Mouse (Mus musculus) limb, embryonic 14.5 days (tissue): ENCODE measurements around the gene Gmcl1. TPM values are rescaled to one million over a fixed set of nuclear protein-coding genes. Genes with fewer than 3 reads are reported as not detected.

Experiments
- ATAC-seq: fragments of 200-750 bp; cut with Nextera tagmentation; 2 replicates; pipeline ENCODE4 v1.8.0; 2017; ENCODE audit warnings: low read depth, moderate number of reproducible peaks, moderate TSS enrichment; ENCODE audit not compliant: low FRiP score
- DNase-seq: peaks from one replicate; pipeline ENCODE4 v3.0.0-alpha.2; 2015; ENCODE audit warnings: low spot score
- H3K27ac ChIP-seq: fragments of 300-500 bp; sonication (generic); replicated peaks from 2 replicates; pipeline ENCODE4 v1.5.1; 2014; ENCODE audit warnings: low read depth, mild to moderate bottlenecking, low read length, moderate library complexity, mixed read lengths
- H3K27me3 ChIP-seq: fragments of 300-500 bp; sonication (generic); 2 replicates; pipeline ENCODE4 v1.6.1; 2014; ENCODE audit warnings: low read length, mixed read lengths; ENCODE audit not compliant: control insufficient read depth, insufficient read depth
- H3K36me3 ChIP-seq: fragments of 300-500 bp; sonication (generic); 2 replicates; pipeline ENCODE4 v1.6.1; 2014; ENCODE audit warnings: mild to moderate bottlenecking, low read length, moderate library complexity, mixed read lengths; ENCODE audit not compliant: control insufficient read depth, insufficient read depth
- H3K4me1 ChIP-seq: fragments of 300-500 bp; sonication (generic); 2 replicates; pipeline ENCODE4 v1.6.1; 2014; ENCODE audit warnings: antibody characterized with exemption, low read length, mixed read lengths; ENCODE audit not compliant: control insufficient read depth, insufficient read depth
- H3K4me2 ChIP-seq: fragments of 300-500 bp; sonication (generic); replicated peaks from 2 replicates; pipeline ENCODE4 v1.6.1; 2014; ENCODE audit warnings: low read depth, mild to moderate bottlenecking, low read length, moderate library complexity; ENCODE audit not compliant: severe bottlenecking
- H3K4me3 ChIP-seq: fragments of 300-500 bp; sonication (generic); replicated peaks from 2 replicates; pipeline ENCODE4 v1.5.1; 2014; ENCODE audit warnings: low read length
- H3K9ac ChIP-seq: fragments of 300-500 bp; sonication (generic); 2 replicates; pipeline ENCODE4 v1.6.1; 2014; ENCODE audit warnings: mild to moderate bottlenecking, low read depth, low read length, moderate library complexity; ENCODE audit not compliant: severe bottlenecking
- H3K9me3 ChIP-seq: fragments of 300-500 bp; sonication (generic); 2 replicates; pipeline ENCODE4 v1.6.1; 2016; ENCODE audit warnings: low read length; ENCODE audit not compliant: control insufficient read depth
- POLR2A ChIP-seq: fragments of 200-500 bp; IDR thresholded peaks from 2 replicates; pipeline ENCODE4 v1.8.0; 2012; ENCODE audit warnings: inconsistent platforms, mild to moderate bottlenecking, moderate library complexity, borderline replicate concordance; ENCODE audit not compliant: insufficient read depth, insufficient read length; ENCODE audit errors: extremely low read depth
- WGBS: fragments of 180-500 bp; shearing (Covaris S2); extraction: QIAGEN DNeasy Blood & Tissue Kit; methylation state at CpG from one replicate; pipeline ENCODE4 v1.1.7; 2014; 5-methylcytosine and 5-hydroxymethylcytosine counted together
- polyA plus RNA-seq, 2 experiments: library from polyadenylated mRNA; depleted of rRNA in 1 of 2; stranded (reverse) in 1 of 2; unstranded in 1 of 2; fragments of >200 nt; fragmentation: Nextera tagmentation in 1 of 2; extraction: Ambion mirVana in 1 of 2; gene quantifications; 2 replicates each; pipeline versions ENCODE4 v1.2.1 to v1.2.3; 2012 to 2014

The Gmcl1 gene
- polyA plus RNA-seq, 2 experiments: 27.3 to 33.3 TPM

DNA sequence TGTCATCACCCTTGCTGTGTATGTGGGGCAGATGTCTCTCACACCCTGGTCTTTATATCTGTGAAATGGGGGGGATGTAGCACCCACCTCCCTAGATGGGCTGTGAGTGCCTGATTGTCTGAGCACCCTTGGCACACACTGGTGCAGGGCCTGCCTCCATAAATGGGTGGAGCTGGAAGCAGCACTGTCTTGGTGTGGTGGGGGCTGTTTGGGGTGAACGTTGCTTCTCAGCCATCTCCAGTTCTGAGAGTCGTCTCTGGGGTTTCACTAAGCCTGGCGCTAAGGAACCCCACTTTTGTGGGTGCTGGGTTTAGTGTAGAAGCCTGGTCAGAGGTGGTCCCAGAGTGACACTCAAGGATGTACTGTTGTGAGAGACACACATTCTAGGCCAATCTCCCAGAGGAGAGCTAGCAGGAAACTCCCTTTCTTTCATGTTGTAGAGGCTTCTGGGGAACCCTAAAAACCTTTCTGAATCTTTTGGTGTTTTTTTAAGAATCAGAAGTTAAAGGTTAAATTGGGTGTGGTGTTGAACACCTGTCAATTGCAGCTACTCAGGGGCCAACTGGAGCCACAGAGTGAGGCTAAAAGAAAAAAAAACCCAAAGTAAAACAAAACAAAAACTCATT lies 88.3 kb downstream of the Gmcl1 start:
- ATAC-seq (no peak), DNase-seq (no peak)
- H3K9me3 ChIP-seq: no peaks in the 10 kb centered on the region
- no peak overlapping the region for H3K27ac ChIP-seq
- H3K9ac ChIP-seq: no peak overlapping the region
- no peak overlapping the region for H3K4me3 ChIP-seq
- peaks cover 21% of the 10 kb centered on the region for H3K36me3 ChIP-seq
- H3K27me3 ChIP-seq: no peaks in the 10 kb centered on the region
- H3K4me2 ChIP-seq: no peak overlapping the region
- WGBS: 83% methylated on average over 3 of the region's 3 CpGs
- TF ChIP-seq POLR2A: no peak
- no peaks in the 10 kb centered on the region for H3K4me1 ChIP-seq

Other genes with a start within 250 kb of the Gmcl1 start
- gene Pcbp1, start 207.1 kb downstream of the Gmcl1 start, polyA plus RNA-seq (2012; rRNA removed): 333 and 395 TPM in 2 replicates
- gene Pcbp1, start 207.1 kb downstream of the Gmcl1 start, polyA plus RNA-seq (2014; fragmentation: Nextera tagmentation; extraction: Ambion mirVana): 445 and 455 TPM in 2 replicates
- 19.9 and 34.8 TPM in 2 replicates for gene Asprv1, start 105.2 kb downstream of the Gmcl1 start, polyA plus RNA-seq (2012; rRNA removed)
- 66.2 and 100.0 TPM in 2 replicates for gene Asprv1, start 105.2 kb downstream of the Gmcl1 start, polyA plus RNA-seq (2014; fragmentation: Nextera tagmentation; extraction: Ambion mirVana)
- 11.7 and 14.8 TPM in 2 replicates for gene Mxd1, start 64.2 kb downstream of the Gmcl1 start, polyA plus RNA-seq (2012; rRNA removed)
- 10.7 and 15.7 TPM in 2 replicates for gene Mxd1, start 64.2 kb downstream of the Gmcl1 start, polyA plus RNA-seq (2014; fragmentation: Nextera tagmentation; extraction: Ambion mirVana)
- gene Snrnp27, start 48.9 kb downstream of the Gmcl1 start, polyA plus RNA-seq (2012; rRNA removed): 37.4 and 64.8 TPM in 2 replicates
- gene Snrnp27, start 48.9 kb downstream of the Gmcl1 start, polyA plus RNA-seq (2014; fragmentation: Nextera tagmentation; extraction: Ambion mirVana): 115 and 117 TPM in 2 replicates
- gene Anxa4, start 60.2 kb upstream of the Gmcl1 start, polyA plus RNA-seq (2012; rRNA removed): 23.1 and 28.3 TPM in 2 replicates
- gene Anxa4, start 60.2 kb upstream of the Gmcl1 start, polyA plus RNA-seq (2014; fragmentation: Nextera tagmentation; extraction: Ambion mirVana): 45.6 and 50.5 TPM in 2 replicates
- 24.7 and 27.4 TPM in 2 replicates for gene Aak1, start 116.1 kb upstream of the Gmcl1 start, polyA plus RNA-seq (2012; rRNA removed)
- gene Aak1, start 116.1 kb upstream of the Gmcl1 start, polyA plus RNA-seq (2014; fragmentation: Nextera tagmentation; extraction: Ambion mirVana): 19.8 and 20.9 TPM in 2 replicates